Mouse (Mus musculus): ENCODE measurements around the gene Taar7e. TPM values are rescaled to one million over a fixed set of nuclear protein-coding genes. Genes with fewer than 3 reads are reported as not detected.
"Not testable (repeated sequence)": the region's sequence is repeated elsewhere in the genome, so short reads cannot be mapped to it uniquely, and the experiment has no call there.

Taar7e gene
- polyA plus RNA-seq, 1 experiment = not detected

GRCm38 (mm10) chr10:24052039-24052438, 14.6 kb downstream of the Taar7e start:
- Histone ChIP-seq H3K27ac (ENCODE audit: insufficient read depth, low read depth, low read length) (no peak overlapping the region), H3K4me3 (ENCODE audit: insufficient read depth, low read length) (no peak overlapping the region), H3K4me1 (ENCODE audit: control insufficient read depth, insufficient read depth, low read length) (no peaks in the 10 kb centered on the region)
- TF ChIP-seq CTCF (IDR thresholded peaks at IDR 0.05; ENCODE audit: low read depth, low read length) = no peak
- no peak for TF ChIP-seq POLR2A (IDR thresholded peaks at IDR 0.05; ENCODE audit: borderline replicate concordance, low read depth, low read length)

DNA sequence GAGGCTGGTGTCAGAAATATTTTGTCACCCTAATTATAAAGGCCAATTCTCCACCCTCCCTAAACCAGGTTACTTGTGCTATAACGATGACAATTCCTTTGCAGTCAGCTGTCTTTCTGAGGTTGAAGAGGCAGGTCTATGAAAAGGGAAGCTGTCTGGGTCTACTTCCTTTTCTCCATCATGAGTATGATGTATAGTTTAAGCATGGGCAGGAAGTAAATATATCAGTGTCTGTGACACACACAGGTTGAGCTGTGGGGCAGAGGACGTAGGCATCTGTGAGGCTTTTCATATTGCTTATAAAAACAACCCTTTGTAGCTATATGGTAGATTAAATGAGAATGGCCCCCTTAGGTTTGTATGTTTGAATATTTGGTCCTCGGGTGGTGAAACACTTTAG, 21.6 kb downstream of the Taar7e start:
- Histone ChIP-seq H3K4me1 (ENCODE audit: control insufficient read depth, insufficient read depth, low read length) (peaks cover 7% of the 10 kb centered on the region), H3K4me3 (ENCODE audit: insufficient read depth, low read length) (no peak overlapping the region), H3K27ac (ENCODE audit: insufficient read depth, low read depth, low read length) (no peak overlapping the region)
- TF ChIP-seq CTCF (IDR thresholded peaks at IDR 0.05; ENCODE audit: low read depth, low read length) (no peak), POLR2A (IDR thresholded peaks at IDR 0.05; ENCODE audit: borderline replicate concordance, low read depth, low read length) (no peak)

- H3K27ac ChIP-seq (ENCODE audit: insufficient read depth, low read depth, low read length); H3K4me1 ChIP-seq (ENCODE audit: control insufficient read depth, insufficient read depth, low read length); H3K4me3 ChIP-seq (ENCODE audit: insufficient read depth, low read length): not testable (repeated sequence)
Measured at GRCm38 (mm10) chr10:24074751-24075150, 37.3 kb downstream of the Taar7e start.

GRCm38 (mm10) chr10:24076200-24076599, 38.8 kb downstream of the Taar7e start, which contains the start of gene Taar8a:
Gene Taar8a (plus strand): TSS chr10:24076500.
- H3K27ac ChIP-seq (ENCODE audit: insufficient read depth, low read depth, low read length); H3K4me3 ChIP-seq (ENCODE audit: insufficient read depth, low read length); H3K4me1 ChIP-seq (ENCODE audit: control insufficient read depth, insufficient read depth, low read length): not testable (repeated sequence)

- TF ChIP-seq POLR2A (IDR thresholded peaks at IDR 0.05; ENCODE audit: borderline replicate concordance, low read depth, low read length) (no peak), CTCF (IDR thresholded peaks at IDR 0.05; ENCODE audit: low read depth, low read length) (no peak)
- Histone ChIP-seq H3K4me1 (ENCODE audit: control insufficient read depth, insufficient read depth, low read length) (no peaks in the 10 kb centered on the region; the same call in 1 of the 2 replicates), H3K4me3 (ENCODE audit: insufficient read depth, low read length) (no peak overlapping the region), H3K27ac (ENCODE audit: insufficient read depth, low read depth, low read length) (no peak overlapping the region)
Measured at GRCm38 (mm10) chr10:24080166-24080565, 42.8 kb downstream of the Taar7e start.

- H3K4me1 ChIP-seq (ENCODE audit: control insufficient read depth, insufficient read depth, low read length) = peaks cover 35% of the 10 kb centered on the region
- H3K27ac ChIP-seq (ENCODE audit: insufficient read depth, low read depth, low read length) = peak overlapping the region; percentile 93
- H3K4me3 ChIP-seq (ENCODE audit: insufficient read depth, low read length) = no peak overlapping the region
- TF ChIP-seq CTCF (IDR thresholded peaks at IDR 0.05; ENCODE audit: low read depth, low read length) (no peak), POLR2A (IDR thresholded peaks at IDR 0.05; ENCODE audit: borderline replicate concordance, low read depth, low read length) (no peak)
Measured at GRCm38 (mm10) chr10:24085936-24086335, 48.5 kb downstream of the Taar7e start.

DNA sequence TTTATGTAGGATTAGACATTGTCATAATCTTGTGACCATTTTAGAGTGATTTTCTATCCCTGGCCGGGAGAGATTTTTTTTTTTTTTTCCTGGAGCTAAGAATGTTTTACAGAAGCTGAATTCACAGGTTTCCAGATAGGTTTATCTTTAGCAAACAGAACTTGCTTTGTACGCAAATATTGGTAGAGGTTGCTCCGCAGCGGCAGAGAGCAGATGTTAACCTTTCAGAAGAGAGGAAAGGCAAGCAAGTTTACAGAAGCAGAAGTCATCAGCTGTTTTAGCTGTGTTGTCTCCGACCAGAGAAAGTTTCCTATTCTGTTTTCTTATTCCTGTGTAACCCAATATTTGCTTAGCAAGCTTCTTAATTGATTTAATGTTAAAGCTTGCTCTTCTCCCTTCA, 49.1 kb downstream of the Taar7e start:
- peaks cover 37% of the 10 kb centered on the region for H3K4me1 ChIP-seq (ENCODE audit: control insufficient read depth, insufficient read depth, low read length)
- TF ChIP-seq CTCF (IDR thresholded peaks at IDR 0.05; ENCODE audit: low read depth, low read length) = no peak
- TF ChIP-seq POLR2A (IDR thresholded peaks at IDR 0.05; ENCODE audit: borderline replicate concordance, low read depth, low read length) = no peak
- peak overlapping the region; percentile 35 for H3K4me3 ChIP-seq (ENCODE audit: insufficient read depth, low read length)
- peak overlapping the region; percentile 93 for H3K27ac ChIP-seq (ENCODE audit: insufficient read depth, low read depth, low read length)

DNA sequence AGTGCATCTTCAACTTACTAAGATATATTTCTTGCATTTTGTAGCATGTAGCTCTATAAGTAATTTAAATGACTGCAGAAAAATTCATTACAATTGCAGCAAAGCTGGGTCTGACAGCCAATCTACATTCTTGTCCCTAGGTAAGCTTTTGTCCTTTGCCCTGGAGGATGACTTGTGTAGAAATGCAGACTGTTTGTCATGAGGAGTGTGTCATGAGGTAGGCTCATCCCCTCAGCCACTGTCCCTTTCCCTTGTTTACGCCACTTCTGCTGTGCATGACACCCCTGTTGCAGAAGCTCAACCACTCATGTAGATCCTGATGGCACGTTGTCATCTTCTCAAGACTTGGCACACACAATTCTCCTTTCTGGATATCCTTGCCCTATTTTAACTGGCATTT, 49.8 kb downstream of the Taar7e start:
- TF ChIP-seq POLR2A (IDR thresholded peaks at IDR 0.05; ENCODE audit: borderline replicate concordance, low read depth, low read length) (no peak), CTCF (IDR thresholded peaks at IDR 0.05; ENCODE audit: low read depth, low read length) (no peak)
- peak overlapping the region; percentile 93 for H3K27ac ChIP-seq (ENCODE audit: insufficient read depth, low read depth, low read length)
- no peak overlapping the region; the same call in 1 of the 2 replicates for H3K4me3 ChIP-seq (ENCODE audit: insufficient read depth, low read length)
- H3K4me1 ChIP-seq (ENCODE audit: control insufficient read depth, insufficient read depth, low read length) = peaks cover 39% of the 10 kb centered on the region

Other genes with a start within 250 kb of the Taar7e start
- 1.0 and 6.7 TPM in 2 replicates for gene Slc18b1, start 240.6 kb upstream of the Taar7e start, polyA plus RNA-seq (2012; ENCODE audit: insufficient read depth, insufficient read length, missing spikeins)
- gene Vnn3, start 186.2 kb upstream of the Taar7e start, polyA plus RNA-seq (2012; ENCODE audit: insufficient read depth, insufficient read length, missing spikeins) = 1.8 TPM in 2 replicates
- gene Vnn1, start 142.9 kb upstream of the Taar7e start, polyA plus RNA-seq (2012; ENCODE audit: insufficient read depth, insufficient read length, missing spikeins) = not detected in 2 replicates
- not detected in 2 replicates for gene Taar1, start 117.3 kb upstream of the Taar7e start, polyA plus RNA-seq (2012; ENCODE audit: insufficient read depth, insufficient read length, missing spikeins)
- gene Taar2, start 99.0 kb upstream of the Taar7e start, polyA plus RNA-seq (2012; ENCODE audit: insufficient read depth, insufficient read length, missing spikeins) = not detected in 2 replicates
- not detected in 2 replicates for gene Taar3, start 88.1 kb upstream of the Taar7e start, polyA plus RNA-seq (2012; ENCODE audit: insufficient read depth, insufficient read length, missing spikeins)
- gene Taar4, start 77.1 kb upstream of the Taar7e start, polyA plus RNA-seq (2012; ENCODE audit: insufficient read depth, insufficient read length, missing spikeins) = not detected in 2 replicates
- gene Taar5, start 66.9 kb upstream of the Taar7e start, polyA plus RNA-seq (2012; ENCODE audit: insufficient read depth, insufficient read length, missing spikeins) = not detected in 2 replicates
- gene Taar6, start 52.0 kb upstream of the Taar7e start, polyA plus RNA-seq (2012; ENCODE audit: insufficient read depth, insufficient read length, missing spikeins) = not detected in 2 replicates
- gene Taar7a, start 44.1 kb upstream of the Taar7e start, polyA plus RNA-seq (2012; ENCODE audit: insufficient read depth, insufficient read length, missing spikeins) = not detected in 2 replicates
- not detected in 2 replicates for gene Taar7b, start 37.7 kb upstream of the Taar7e start, polyA plus RNA-seq (2012; ENCODE audit: insufficient read depth, insufficient read length, missing spikeins)
- not detected in 2 replicates for gene Taar7d, start 10.4 kb upstream of the Taar7e start, polyA plus RNA-seq (2012; ENCODE audit: insufficient read depth, insufficient read length, missing spikeins)
- not detected in 2 replicates for gene Taar7f, start 11.9 kb downstream of the Taar7e start, polyA plus RNA-seq (2012; ENCODE audit: insufficient read depth, insufficient read length, missing spikeins)
- not detected in 2 replicates for gene Taar8a, start 38.9 kb downstream of the Taar7e start, polyA plus RNA-seq (2012; ENCODE audit: insufficient read depth, insufficient read length, missing spikeins)
- not detected in 2 replicates for gene Taar8b, start 54.7 kb downstream of the Taar7e start, polyA plus RNA-seq (2012; ENCODE audit: insufficient read depth, insufficient read length, missing spikeins)
- gene Taar8c, start 64.3 kb downstream of the Taar7e start, polyA plus RNA-seq (2012; ENCODE audit: insufficient read depth, insufficient read length, missing spikeins) = not detected in 2 replicates
- not detected in 2 replicates for gene Taar9, start 71.9 kb downstream of the Taar7e start, polyA plus RNA-seq (2012; ENCODE audit: insufficient read depth, insufficient read length, missing spikeins)
- gene Stx7, start 111.7 kb downstream of the Taar7e start, polyA plus RNA-seq (2012; ENCODE audit: insufficient read depth, insufficient read length, missing spikeins) = 140 and 151 TPM in 2 replicates
- not detected in 2 replicates for gene Moxd1, start 185.9 kb downstream of the Taar7e start, polyA plus RNA-seq (2012; ENCODE audit: insufficient read depth, insufficient read length, missing spikeins)